Mouse (Mus musculus) gastrocnemius, adult 18-20 months (tissue): ENCODE measurements at regions not wholly inside any gene's neighbourhood (a gene's known extent, or its start where the extent isn't known, plus 50 kb on each side); places are given as distances from the start of the nearest gene placed in this dataset. TPM values are rescaled to one million over a fixed set of nuclear protein-coding genes. Genes with fewer than 3 reads are reported as not detected.

Source experiments
- DNase-seq: peaks from one replicate; pipeline ENCODE4 v3.0.0; 2021; ENCODE audit warnings: low spot score
- microRNA-seq: library from miRNA; unstranded; fragments of <30 nt; microRNA quantifications from one replicate; pipeline ENCODE4 v1.2.0, GENCODE M21; 2021

DNA sequence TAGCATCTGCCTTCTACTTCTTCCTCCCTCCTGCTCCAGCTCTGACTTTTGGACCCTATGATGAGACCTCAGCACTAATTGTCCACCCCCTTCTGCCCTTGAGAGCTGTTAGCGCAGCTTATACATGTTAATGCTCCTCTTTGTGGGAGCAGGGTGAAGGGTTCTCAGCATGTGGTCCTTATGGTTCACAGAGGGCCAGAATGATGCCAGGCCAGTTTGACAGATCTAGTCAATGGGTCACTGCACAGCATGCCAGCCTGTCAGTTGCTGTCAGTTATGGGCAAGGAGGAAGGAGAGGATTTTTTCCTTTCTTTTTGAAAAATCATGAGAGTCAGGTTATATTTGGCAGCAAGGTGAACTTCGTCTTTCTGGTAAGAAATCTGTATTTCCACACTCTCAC is 68.4 kb downstream of the 4931417E11Rik start:
- no peak for DNase-seq

DNA sequence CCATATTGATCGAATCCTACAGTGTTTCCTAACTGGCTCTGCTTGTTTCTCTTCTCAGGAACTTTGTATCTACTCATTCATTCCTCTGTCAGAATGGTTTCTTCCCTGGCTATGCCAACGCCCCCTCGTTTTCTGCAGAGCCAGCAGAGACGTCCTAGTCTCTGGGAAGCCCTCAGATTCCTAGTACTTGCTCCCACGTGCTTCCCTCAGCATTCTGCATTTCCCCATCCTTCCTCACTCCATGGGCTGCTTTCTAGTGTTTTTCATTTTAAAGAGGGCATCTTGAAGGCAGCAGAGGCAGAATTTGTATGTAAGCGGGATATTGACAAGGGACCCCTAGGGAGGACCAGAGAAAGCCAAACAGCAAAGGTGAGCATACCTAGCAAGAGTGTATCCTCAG is 80.2 kb downstream of the 4931417E11Rik start:
- no peak for DNase-seq

DNA sequence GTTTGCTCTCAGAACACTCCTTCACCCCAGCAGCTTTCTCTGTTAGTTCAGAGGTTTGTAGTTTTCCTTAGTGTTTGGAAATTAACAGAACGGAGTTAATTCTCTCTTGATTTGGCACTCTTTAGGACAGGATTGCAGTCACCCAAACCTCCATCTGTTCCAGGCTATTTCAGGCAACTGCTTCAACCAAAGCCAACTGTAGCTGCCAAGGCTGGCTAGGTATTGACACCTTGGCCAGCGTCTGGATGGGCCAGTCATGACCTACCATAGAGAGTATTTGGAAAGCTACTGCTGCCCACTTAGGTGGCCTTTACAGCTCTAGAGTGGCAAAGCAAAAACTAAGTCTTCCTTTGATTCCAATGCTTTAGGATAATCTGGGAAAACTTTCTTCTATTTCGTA is 83.2 kb downstream of the 4931417E11Rik start:
- DNase-seq = peak; percentile 3

DNA sequence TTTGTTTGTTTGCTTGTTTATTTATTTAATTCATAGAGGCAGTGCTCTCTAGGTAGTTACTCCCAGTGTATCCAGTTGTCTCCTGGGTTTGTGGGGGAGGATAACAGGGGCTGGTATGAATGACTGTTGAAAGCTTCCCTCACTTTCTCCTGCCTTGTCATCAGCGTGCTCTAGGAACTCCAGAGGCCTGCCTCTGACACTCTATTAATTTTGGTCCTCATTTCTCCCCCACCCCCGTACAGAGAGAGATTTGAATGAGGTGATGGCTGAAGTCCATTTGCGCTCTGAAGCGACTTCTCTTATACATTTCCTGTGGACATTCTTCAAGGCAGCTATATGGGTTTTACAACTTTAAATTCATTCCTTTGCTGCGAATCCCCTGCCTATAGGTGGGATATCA is 89.6 kb downstream of the 4931417E11Rik start:
- no peak for DNase-seq

DNA sequence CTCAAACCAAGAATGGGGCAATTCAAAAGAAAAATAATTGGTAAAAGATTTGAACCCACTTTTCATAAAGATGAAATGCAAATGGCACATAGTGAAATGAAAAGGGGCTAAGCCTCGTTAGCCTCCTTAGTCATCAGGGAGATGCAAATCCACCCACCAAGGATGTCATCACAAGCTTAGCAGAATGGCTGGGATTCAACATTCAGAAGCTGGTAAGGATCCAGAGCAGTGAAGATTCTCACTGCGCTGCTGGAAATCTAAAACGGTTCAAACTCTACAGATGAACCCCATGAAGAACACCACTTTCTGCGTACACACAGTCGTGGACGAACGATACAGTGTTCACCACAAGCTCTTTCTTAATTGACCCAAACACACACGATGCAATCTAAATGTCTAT is 91.6 kb downstream of the 4931417E11Rik start:
- no peak for DNase-seq

DNA sequence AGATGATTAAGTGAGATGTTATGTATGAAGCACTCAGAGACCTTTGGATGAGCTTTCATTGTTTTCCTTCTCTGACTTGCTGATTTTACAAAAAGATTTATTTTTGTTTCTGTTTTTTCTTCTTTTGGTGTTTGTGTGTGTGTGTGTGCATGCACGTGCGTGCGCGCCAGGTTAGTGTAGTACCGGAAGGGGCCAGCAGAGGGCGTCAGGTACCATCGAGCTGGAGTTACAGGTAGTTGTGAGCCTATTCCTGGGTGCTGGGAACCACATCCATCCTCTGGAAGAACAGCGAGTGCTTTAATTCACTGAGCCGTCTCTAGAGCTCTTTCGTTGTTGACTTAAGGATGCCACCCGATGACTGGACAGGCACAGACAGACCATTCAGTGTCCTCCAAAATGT is 93.2 kb downstream of the 4931417E11Rik start:
- DNase-seq = no peak

DNA sequence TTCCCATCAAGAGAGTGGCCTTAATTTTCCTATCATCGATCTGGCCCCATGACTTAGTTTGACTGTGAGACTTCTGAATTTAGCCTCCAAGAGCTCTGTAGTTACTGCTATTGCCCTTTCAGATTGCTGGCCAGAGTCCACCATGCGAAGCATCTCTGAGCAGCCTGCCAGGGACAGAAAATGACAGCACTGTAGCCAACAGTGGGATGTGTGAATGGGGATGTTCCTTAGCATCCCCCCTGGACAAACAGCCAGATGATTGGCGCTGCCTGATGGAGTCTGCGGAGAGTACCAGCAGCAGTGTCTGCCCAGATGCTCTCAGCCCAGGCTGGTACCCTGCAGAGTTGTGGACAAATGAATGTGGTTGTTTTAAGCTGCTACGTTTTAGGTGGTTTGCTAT is 96.6 kb downstream of the 4931417E11Rik start:
- no peak for DNase-seq

DNA sequence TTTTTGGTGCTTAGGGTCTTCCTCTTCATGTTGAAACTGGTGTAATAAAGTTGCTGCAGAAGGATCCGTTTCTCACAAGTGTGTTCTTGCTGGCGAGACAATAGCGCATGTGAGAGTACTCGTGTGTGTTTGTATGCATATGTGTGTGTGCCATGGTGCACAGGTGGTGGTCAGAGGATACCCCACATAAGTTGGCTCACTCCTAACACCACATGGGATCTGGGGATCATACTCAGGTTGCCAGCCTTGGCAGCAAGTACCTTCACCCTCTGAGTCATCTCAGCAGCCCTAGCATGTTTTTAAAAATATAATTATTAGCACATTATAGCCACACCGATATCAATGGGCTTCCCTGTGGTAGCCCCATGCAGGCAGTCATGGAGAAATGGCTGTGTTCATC is 97.6 kb downstream of the 4931417E11Rik start:
- no peak for DNase-seq

DNA sequence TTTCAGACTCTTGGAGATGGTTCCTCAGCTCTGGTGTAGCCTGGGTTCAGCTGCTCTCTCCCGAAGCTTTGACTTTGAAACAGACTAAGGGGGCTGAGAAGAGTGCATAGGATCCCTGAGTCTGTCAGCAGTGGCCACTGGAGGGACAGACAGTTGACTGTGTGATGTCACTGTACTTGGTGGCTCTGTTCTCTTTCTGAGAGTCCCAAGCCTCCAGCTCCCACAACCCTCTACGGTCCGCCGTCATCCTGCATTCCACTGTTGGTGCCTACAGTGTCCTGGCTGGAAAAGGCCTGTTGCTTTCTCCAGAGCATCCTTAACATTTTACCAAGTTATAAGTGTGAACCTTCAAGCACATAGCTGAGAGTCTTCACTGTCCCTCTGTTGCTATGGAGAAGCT is 98.6 kb downstream of the 4931417E11Rik start:
- no peak for DNase-seq

DNA sequence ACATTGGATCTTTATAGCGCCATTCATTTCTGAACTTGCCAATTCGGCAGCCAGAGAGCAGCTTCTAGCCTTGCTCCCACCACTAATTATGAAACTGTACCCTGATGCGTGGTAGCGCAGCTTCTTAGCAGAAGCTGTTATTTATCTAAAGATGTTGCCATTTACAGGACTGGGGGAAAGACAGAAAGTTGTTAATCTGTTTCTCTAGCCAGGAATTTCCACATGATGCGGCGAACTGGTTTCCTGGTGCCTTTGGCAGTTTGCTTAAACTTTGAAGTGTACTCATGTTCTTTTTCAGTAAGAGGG is 100.7 kb downstream of the 4931417E11Rik start:
- no peak for DNase-seq

DNA sequence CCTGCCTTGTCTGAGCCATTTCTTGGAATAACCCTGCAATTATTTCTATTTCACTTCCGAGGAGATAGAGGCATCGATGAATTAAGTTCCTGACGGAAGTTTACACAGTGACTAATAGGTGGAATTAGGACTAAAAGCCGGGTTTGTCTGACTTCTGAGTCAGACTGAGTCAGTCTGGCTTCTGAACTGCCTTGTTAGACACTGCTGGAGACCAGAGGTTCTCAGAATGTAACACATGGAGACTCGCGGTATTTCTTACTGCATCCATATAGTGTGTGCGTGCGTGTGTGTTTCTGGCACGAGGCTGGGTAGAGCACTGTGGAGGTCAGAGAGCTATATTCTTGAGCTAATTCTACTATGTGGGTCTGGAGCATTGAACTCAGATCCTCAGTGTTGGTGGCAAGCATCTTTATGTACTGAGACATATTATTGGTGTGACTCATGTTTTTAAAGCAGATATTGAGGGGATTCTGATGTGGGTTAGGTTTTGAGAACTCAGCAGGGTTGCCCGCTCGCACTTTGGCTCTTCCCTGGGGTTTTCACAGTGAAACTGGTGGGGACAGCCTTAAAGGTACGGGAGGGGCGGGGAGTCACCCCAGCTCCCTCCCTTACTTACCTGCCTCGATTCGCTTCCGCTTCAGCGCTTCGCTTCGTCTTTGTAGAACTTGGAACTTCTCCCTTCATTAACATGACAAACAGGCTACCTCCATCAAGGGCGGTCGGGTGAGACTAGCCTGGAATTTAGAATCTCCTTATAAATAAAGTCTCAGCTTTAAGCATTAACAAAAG is 101.2 kb downstream of the 4931417E11Rik start:
- no peak for DNase-seq

DNA sequence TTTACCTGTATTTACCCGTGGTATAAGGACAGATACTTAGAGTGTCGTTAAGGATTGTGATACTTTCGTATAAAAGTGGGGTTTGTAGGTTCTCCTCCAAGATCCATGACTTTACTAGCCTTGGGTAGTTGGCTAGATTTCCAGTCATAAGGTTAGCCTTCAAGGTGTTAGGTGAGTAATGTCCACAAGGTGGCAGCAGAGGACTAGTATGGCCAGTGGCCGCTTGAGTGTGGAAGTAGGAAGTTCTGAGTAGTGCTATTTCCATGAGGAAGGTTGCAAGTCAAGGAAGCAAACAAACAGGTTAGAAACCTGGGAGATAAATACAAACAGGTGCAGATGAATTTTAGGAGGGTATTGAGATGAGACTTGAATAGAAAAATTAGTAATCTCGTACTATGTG is 101.9 kb downstream of the 4931417E11Rik start:
- DNase-seq = peak; percentile 72

DNA sequence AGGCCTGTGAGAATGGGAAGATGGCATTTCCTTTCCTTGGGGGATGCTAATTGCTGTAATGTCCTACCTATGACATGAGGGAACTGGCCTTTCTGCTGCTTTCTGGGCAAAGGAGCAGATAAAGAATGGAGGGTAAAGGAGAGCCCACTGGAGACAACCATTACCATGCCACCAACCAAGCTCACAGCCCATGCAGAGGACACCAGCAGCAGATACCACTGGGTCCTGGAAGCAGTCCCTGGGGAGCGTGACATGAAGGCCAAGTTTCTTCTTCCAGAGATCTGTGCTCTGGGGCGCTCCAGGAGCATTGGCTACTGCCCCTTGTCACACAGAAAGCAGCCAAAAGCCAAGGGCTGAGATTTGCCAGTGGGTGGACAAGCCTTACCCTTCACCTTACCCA is 102.8 kb downstream of the 4931417E11Rik start:
- no peak for DNase-seq

DNA sequence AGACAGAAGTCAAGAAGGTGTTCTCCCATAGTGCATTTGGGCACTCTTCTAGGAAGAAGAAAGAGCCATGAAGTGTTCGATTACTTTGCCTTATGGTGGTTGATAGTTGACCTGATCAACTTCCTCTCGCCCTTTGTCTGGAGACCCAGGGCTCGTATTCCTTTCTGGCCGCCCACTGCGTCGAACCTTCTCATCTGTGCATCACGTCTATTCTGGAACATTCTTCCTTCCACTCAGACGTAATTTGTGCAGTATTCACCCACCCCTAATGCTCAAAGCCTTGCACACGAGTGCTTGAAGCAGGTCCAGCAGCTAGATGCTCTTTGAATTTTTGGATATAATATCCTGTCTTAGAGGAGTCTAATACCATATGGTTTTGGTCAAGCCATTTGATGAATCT is 104.2 kb downstream of the 4931417E11Rik start:
- DNase-seq = no peak

DNA sequence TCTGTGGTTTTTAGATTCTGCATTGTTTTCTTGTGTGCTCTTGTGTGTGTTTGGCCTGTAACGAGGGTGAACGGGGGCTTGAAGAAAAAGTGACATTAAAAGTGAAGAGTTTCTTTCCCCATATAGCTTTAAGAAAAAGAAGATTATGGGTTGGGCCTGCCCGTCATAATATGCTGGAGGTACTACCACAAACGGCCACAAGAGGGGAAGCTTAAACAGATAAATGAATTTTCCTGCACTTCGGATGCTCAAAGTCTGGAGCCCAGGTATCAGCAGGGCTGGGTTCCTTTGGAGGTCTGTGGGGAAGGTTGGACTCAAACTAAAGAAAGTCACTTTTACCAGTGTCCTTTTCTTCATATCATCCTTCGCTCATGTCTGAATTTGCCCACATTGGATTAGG is 86.8 kb downstream of the Suclg1 start:
- DNase-seq = no peak

DNA sequence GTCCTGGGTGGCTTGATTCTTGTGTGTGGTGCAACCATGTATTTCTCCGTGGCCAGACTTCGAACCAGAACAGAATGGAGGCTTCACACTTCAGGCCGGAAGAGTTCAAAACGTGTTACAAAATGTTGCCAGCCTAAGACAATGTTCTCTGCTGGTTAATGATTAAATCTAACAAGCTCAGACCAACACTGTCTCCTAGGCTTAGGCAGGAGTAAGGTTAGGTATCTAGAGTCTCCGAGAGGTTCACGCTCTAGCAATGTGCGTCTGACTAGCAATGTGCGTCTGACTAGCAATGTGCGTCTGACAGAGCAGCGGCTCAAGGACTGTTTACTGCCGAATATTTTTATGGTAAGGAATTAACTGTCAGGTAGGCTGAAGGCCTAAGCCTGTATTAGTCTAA is 81.5 kb downstream of the Suclg1 start:
- DNase-seq = no peak

Small RNA genes in the stretch of these regions (microRNA-seq; reads per million reads assigned to microRNA genes)
- gene Gm24370 = not detected
